Mouse (Mus musculus) megakaryocyte, embryonic 14.5 days (primary cell): ENCODE data around the gene Pard6b.

Source experiments
- FLI1 ChIP-seq: IDR thresholded peaks from 2 replicates; pipeline ENCODE4 v1.6.1; 2012; ENCODE audit warnings: low read length, inconsistent platforms, mixed read lengths
- GATA1 ChIP-seq: IDR thresholded peaks from 3 replicates; pipeline ENCODE4 v1.6.1; 2012; ENCODE audit warnings: mixed read lengths, low read length, inconsistent platforms, borderline replicate concordance

GRCm38 (mm10) chr2:168100008-168100407 is 19.2 kb downstream of the Pard6b start:
- no peak for TF ChIP-seq GATA1
- no peak for TF ChIP-seq FLI1
